Mouse (Mus musculus) megakaryocyte, embryonic 14.5 days (primary cell): ENCODE data around the gene Scap. TPM values are rescaled to one million over a fixed set of nuclear protein-coding genes. Genes with fewer than 3 reads are reported as not detected.

Experiments used
- H3K27me3 ChIP-seq: replicated peaks from 2 replicates; pipeline ENCODE3; 2012; ENCODE audit warnings: inconsistent platforms
- H3K36me3 ChIP-seq: replicated peaks from 2 replicates; pipeline ENCODE3; 2012; ENCODE audit warnings: low read length, inconsistent platforms, mixed read lengths
- H3K4me1 ChIP-seq: 2 replicates; pipeline ENCODE4 v1.6.1; 2012; ENCODE audit warnings: inconsistent platforms
- H3K4me3 ChIP-seq: replicated peaks from 2 replicates; pipeline ENCODE3; 2012; ENCODE audit warnings: moderate library complexity, mild to moderate bottlenecking, inconsistent platforms
- H3K9me3 ChIP-seq: 2 replicates; pipeline ENCODE4 v1.6.1; 2012; ENCODE audit warnings: inconsistent platforms
- FLI1 ChIP-seq: IDR thresholded peaks from 2 replicates; pipeline ENCODE4 v1.6.1; 2012; ENCODE audit warnings: low read length, inconsistent platforms, mixed read lengths
- GATA1 ChIP-seq: IDR thresholded peaks from 3 replicates; pipeline ENCODE4 v1.6.1; 2012; ENCODE audit warnings: mixed read lengths, low read length, inconsistent platforms, borderline replicate concordance
- polyA plus RNA-seq: library from polyadenylated mRNA; stranded (reverse); fragments of >175 nt; gene quantifications from 2 replicates; pipeline ENCODE4 v1.2.3, GENCODE M21; 2012; ENCODE audit warnings: low replicate concordance; ENCODE audit not compliant: insufficient read depth

Scap gene
- polyA plus RNA-seq, 1 experiment = 71.5 TPM

DNA sequence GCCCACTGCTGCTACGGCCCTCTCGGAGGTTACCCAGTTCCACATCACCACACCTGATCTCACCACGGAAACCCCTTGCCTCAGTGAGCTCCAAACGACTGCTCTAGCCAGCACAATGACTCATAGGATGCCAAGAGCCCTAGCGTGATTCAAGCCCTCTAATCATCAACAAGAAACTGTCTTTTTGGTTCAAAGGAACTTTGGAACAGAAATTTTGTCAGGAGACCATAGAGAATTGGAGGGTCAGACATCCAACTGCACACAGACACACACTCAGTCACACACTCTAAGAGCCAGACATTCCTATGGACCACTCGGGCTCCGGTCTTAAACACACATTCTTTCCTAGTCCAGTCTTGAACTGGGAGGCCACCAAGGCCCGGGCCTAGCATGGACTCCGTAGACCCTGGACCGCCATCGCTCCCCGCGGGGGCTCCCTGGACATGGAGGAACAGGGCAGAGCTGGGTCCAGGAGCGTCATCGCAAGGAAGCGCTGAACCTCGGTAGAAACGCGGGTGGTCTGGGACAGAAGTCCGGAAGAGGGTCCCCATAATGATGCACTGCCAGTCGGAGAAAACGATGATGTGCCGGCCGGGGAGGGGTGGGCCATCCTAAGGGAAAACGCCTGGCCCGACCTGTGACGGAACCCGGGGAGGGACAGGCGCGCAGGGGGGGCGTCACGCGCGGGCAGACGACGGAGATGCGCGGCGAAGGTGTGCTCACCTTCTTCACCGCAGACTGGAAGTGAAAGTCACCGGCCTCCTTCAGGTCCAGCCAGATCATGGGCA, 74.4 kb downstream of the Scap start:
- Histone ChIP-seq H3K27me3 (no peaks in the 10 kb centered on the region), H3K36me3 (peaks cover 22% of the 10 kb centered on the region), H3K4me3 (peak overlapping the region; percentile 100), H3K9me3 (no peaks in the 10 kb centered on the region), H3K4me1 (peaks cover 51% of the 10 kb centered on the region)
- TF ChIP-seq FLI1 = no peak
- no peak for TF ChIP-seq GATA1

DNA sequence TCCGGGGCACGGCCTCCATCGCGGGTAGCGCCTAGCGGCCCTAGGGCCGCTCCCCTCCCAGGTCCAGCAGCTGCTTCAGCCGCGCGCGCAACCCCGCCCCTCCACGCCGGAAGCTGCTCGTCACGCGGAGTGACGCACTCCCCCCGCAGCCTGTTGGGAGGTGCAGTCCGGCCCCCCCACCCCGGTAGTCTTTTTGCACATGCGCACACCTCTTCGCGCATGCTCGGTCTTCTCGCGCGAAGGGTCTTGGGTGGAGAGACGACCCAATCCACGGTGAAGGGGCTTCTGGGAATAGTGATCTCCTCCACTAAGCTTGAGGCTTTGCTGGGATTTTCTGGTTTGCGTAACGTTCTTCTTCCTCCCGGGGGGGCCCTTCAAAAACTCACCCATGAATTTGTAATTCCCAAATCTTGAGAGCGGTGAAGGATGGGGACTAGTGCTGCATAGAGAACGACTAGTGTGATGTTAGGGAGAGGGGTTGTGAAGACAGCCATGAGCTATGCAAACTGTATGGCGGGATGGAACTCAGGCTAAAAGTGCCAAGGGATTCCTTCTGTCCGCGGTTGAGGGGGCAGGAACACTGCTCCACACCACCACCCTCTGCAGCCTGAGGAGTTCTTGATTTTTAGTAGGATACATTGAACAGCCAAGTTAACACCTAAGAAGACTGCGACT, 75.1 kb downstream of the Scap start, which contains the start of gene Ptpn23:
Gene Ptpn23, minus strand, starts transcription at position 115 of the 675 bp plus-strand sequence.
- H3K4me3 ChIP-seq = peak within 1 kb of the TSS; percentile 100
- no peaks in the 10 kb centered on the region for H3K27me3 ChIP-seq
- TF ChIP-seq GATA1 = no peak
- TF ChIP-seq FLI1 = 0 out of 2 replicates have a peak, but pooled peaks have one; percentile 17
- peaks cover 57% of the 10 kb centered on the region for H3K4me1 ChIP-seq
- H3K9me3 ChIP-seq = no peaks in the 10 kb centered on the region
- H3K36me3 ChIP-seq = peaks cover 18% of the 10 kb centered on the region

DNA sequence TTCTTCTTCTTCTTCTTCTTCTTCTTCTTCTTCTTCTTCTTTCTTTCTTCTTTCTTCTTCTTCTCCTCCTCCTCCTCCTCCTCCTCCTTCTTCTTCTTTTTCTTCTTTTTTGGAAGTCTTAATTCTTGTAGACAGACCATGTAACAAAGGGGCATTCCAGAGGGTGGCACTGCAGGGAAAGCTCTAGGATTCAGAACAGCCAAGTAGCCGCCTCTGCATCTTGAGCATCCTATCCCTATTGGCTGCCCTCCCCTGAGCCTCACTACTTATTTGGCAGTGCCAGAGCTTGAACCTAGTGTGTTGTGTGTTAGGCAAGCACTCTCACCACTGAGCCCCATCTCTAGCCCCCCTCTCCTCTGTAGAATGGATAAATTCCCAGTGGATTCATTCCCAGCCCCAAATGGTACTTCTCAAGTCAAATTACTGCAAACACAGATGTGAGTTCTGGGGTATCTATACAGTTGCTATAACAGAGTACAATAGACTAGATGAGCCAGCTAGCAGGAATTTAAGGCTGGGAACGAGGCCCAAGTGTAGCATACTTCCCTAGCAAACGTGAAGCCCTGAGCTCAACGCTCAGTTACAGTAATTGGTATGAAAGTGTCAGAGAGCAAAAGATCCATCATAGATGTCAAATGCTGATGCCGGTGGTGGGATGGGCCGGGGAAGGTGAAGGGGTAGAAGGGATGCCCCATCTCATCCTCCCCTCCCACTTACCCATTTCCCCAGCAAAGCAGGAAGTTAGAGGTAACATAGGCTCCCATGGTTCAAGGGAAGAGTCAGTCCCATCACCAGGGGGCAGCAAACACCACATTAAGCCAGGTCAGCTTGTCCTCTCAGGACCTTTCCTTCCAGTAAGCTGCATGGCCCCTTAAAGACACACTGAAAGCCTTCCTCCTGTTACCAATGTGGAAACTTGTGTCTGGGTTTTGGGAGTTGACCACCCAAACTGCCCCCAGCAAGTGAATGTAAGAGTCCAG, 78.1 kb downstream of the Scap start:
- TF ChIP-seq GATA1 = no peak
- H3K36me3 ChIP-seq = no peaks in the 10 kb centered on the region
- H3K4me1 ChIP-seq = peaks cover 47% of the 10 kb centered on the region
- H3K27me3 ChIP-seq = no peaks in the 10 kb centered on the region
- H3K4me3 ChIP-seq = peak overlapping the region; percentile 80
- H3K9me3 ChIP-seq = no peaks in the 10 kb centered on the region

DNA sequence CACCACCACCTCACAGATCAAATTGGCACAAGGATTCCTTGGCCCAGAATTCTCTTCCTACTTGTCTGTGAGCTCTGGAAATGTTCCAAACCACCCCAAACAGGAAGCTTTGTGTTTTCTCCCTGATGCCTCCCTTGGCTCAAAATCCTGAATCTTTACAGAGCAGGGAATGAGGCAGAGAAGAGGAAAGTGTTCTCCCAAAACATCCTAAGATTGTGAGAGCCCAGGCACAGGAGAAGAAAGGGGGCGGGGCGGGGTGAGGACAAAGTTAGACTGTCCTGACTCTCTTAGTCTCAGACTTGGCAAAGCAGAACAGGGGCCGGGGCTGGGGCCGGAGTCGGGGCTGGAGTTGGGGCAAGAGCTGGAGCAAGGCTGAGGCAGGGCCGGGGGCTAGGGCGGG, 79.8 kb downstream of the Scap start:
- TF ChIP-seq FLI1 (no peak), GATA1 (no peak)
- Histone ChIP-seq H3K4me1 (peaks cover 50% of the 10 kb centered on the region), H3K36me3 (no peaks in the 10 kb centered on the region), H3K4me3 (no peak overlapping the region), H3K9me3 (no peaks in the 10 kb centered on the region), H3K27me3 (no peaks in the 10 kb centered on the region)

DNA sequence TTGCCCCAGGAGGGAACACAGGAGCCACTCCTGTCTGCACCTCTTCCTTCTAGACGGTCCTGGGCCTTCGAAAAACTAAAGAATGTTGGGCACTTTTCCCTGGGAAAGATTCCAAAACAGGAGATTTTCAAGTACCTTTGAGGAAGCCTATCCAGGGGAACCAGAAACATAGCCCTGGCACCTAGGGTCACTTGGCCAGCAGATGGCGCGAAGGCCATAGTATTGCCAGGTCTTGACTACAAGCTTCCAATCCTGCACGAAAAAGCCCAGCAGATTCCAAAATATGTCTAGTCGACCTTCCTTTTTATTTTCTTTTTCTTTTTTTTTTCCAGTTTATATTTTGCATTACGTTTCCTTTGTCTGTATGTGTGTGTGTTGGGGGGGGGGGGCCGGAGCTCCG, 80.7 kb downstream of the Scap start:
- no peak for TF ChIP-seq GATA1
- TF ChIP-seq FLI1 = no peak
- no peak overlapping the region for H3K4me3 ChIP-seq
- peaks cover 48% of the 10 kb centered on the region for H3K4me1 ChIP-seq
- H3K27me3 ChIP-seq = no peaks in the 10 kb centered on the region
- no peaks in the 10 kb centered on the region for H3K36me3 ChIP-seq
- H3K9me3 ChIP-seq = no peaks in the 10 kb centered on the region

DNA sequence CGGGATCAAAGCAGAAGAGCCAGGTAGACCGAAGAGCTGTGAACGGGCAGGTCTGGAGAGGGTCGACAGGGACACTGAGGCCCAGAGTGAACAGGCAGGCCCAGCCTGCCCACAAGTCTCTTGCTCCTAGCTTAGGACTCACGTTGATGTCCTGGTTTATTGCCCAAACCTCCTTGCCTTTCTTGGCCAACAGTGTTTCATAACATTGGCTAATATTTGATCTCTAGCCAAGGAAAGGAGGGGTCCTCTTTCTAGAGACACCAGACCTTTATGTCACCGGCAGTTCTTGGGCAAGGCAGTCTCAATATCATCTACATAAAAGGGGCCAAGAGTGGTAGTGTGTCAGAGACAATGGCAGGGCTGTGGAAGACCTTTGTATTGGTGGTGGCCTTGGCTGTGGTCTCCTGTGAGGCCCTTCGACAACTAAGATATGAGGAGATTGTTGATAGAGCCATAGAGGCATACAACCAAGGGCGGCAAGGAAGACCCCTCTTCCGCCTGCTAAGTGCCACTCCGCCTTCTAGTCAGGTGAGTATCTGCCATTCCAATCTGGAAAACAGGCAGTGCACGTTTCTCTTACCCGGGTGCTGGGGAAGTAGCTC, 86.5 kb downstream of the Scap start, which contains the start of gene Ngp:
Gene Ngp, plus strand, starts transcription at position 237 of the 602 bp plus-strand sequence.
- no peak for TF ChIP-seq FLI1
- no peak for TF ChIP-seq GATA1
- Histone ChIP-seq H3K4me1 (peaks cover 37% of the 10 kb centered on the region), H3K9me3 (peaks cover under 1% of the 10 kb centered on the region), H3K36me3 (peaks cover under 1% of the 10 kb centered on the region), H3K4me3 (no peak within 1 kb of the TSS), H3K27me3 (peaks cover 2% of the 10 kb centered on the region)

DNA sequence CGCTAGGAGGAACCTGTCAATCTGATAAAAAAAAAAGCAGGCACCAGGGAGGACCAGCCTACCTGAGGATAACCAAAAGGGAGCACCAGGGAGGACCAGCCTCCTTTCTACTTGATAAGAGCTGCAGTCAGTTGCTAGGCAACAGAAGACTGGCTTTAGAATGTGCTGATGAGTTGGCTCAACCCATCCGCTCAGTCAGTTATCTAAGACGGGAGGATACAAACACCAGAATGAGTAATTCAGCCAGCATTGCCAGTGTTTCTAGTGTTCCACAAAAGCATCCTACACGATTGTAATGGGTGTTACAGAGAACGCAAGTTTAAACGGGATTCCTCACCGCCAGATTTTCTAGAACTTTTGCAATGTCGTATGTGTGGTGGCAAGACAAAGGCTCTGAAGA, 98.2 kb downstream of the Scap start:
- H3K36me3 ChIP-seq = peaks cover 99% of the 10 kb centered on the region
- H3K4me3 ChIP-seq = no peak overlapping the region
- H3K4me1 ChIP-seq = peaks cover 41% of the 10 kb centered on the region
- no peak for TF ChIP-seq FLI1
- no peak for TF ChIP-seq GATA1
- H3K27me3 ChIP-seq = no peaks in the 10 kb centered on the region
- H3K9me3 ChIP-seq = no peaks in the 10 kb centered on the region

DNA sequence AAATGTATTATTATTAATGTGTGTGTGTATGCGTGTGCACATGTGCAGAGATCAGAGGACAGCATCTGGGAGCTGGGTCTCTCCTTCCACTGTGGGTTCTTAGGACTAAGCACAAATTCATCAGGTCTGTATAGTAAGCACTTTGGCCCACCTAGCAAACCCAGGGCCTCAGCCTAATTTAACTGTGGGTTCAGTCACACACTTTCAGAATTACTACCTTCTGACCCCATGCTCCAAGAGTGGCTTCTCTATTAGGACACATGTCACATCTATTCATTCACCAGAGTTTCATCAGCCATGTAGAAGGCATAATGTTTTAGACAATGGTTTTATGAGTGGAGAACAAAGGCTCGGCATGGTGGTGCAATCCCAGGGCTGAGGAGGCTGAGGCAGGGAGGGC, 100.0 kb downstream of the Scap start:
- TF ChIP-seq FLI1 (no peak), GATA1 (no peak)
- H3K27me3 ChIP-seq = no peaks in the 10 kb centered on the region
- H3K9me3 ChIP-seq = no peaks in the 10 kb centered on the region
- peaks cover 99% of the 10 kb centered on the region for H3K36me3 ChIP-seq
- H3K4me1 ChIP-seq = peaks cover 59% of the 10 kb centered on the region
- H3K4me3 ChIP-seq = no peak overlapping the region

Other genes with a start within 250 kb of the Scap start
- 25.1 and 89.2 TPM in 2 replicates for gene Smarcc1, start 215.6 kb upstream of the Scap start, polyA plus RNA-seq
- 8.9 and 15.5 TPM in 2 replicates for gene Dhx30, start 215.5 kb upstream of the Scap start, polyA plus RNA-seq
- gene Cspg5, start 89.5 kb upstream of the Scap start, polyA plus RNA-seq = 0.19 and 0.34 TPM in 2 replicates
- 4.5 and 9.2 TPM in 2 replicates for gene Elp6, start 28.1 kb upstream of the Scap start, polyA plus RNA-seq
- gene Ptpn23, start 74.9 kb downstream of the Scap start, polyA plus RNA-seq = 62.2 and 88.1 TPM in 2 replicates
- gene Ngp, start 86.5 kb downstream of the Scap start, polyA plus RNA-seq = 8.2 TPM in 1 of 2 replicates, not detected in the other
- 10.0 and 10.6 TPM in 2 replicates for gene Klhl18, start 143.4 kb downstream of the Scap start, polyA plus RNA-seq
- gene Kif9, start 143.7 kb downstream of the Scap start, polyA plus RNA-seq = 0.18 TPM in 1 of 2 replicates, not detected in the other
- gene Setd2, start 199.3 kb downstream of the Scap start, polyA plus RNA-seq = 0.95 and 4.6 TPM in 2 replicates